Mouse (Mus musculus) CH12.LX (cell line): ENCODE data around the gene Bcor.

Experiments used
- CHD2 ChIP-seq: IDR thresholded peaks from 2 replicates; pipeline ENCODE4 v1.6.1; 2011; ENCODE audit warnings: low read length, improper control_type of control experiment
- CTCF ChIP-seq, 2 experiments: IDR thresholded peaks in 1 of 2; conservative IDR thresholded peaks in 1 of 2; 2 replicates each; pipeline ENCODE4 v1.5.1; 2011 to 2012; ENCODE audit warnings: low read depth in 2 of 2, low read length in 2 of 2, improper control_type of control experiment in 1 of 2, inconsistent platforms in 1 of 2, mild to moderate bottlenecking in 1 of 2, moderate library complexity in 1 of 2
- KAT2A ChIP-seq: IDR thresholded peaks from 2 replicates; pipeline ENCODE4 v1.6.1; 2012; ENCODE audit warnings: low read length, improper control_type of control experiment, inconsistent platforms; ENCODE audit not compliant: insufficient replicate concordance
- MAZ ChIP-seq: IDR thresholded peaks from 2 replicates; pipeline ENCODE4 v1.6.1; 2012; ENCODE audit warnings: low read depth, mild to moderate bottlenecking, inconsistent platforms, low read length, improper control_type of control experiment, moderate library complexity
- MYC ChIP-seq: IDR thresholded peaks from 2 replicates; pipeline ENCODE4 v1.6.1; 2011; ENCODE audit warnings: low read depth, mild to moderate bottlenecking, improper control_type of control experiment, low read length
- NRF1 ChIP-seq: IDR thresholded peaks from 2 replicates; pipeline ENCODE4 v1.6.1; 2014; ENCODE audit warnings: low read depth, mild to moderate bottlenecking, inconsistent platforms, low read length, improper control_type of control experiment, moderate library complexity
- POLR2A ChIP-seq: IDR thresholded peaks from 2 replicates; pipeline ENCODE4 v1.6.1; 2011; ENCODE audit warnings: low read depth, mild to moderate bottlenecking, improper control_type of control experiment, low read length
- USF2 ChIP-seq: conservative IDR thresholded peaks from 2 replicates; pipeline ENCODE4 v1.6.1; 2011; ENCODE audit warnings: low read depth, low read length, improper control_type of control experiment
- ZNF384 ChIP-seq: IDR thresholded peaks from 2 replicates; pipeline ENCODE4 v1.6.1; 2012; ENCODE audit warnings: low read depth, low read length, improper control_type of control experiment, inconsistent platforms

DNA sequence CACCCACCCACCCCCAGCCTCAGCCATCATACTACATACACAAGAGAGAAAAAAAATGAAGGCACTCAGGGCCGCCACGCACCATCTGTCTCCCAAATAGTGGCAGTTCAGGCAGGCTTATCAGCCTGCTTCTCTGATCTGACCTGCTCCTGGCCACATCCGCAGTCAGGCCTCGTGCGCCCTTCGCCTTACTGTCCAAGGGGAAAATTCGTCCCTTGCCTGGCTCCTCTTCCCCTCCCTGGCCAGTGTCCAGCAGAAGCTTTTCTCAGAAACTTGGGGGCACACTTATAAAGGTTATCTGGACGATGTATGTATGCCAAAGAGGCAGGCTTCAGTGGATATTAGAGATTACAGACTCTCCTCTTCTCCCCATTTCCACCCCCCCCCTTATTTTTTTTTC, 163.7 kb downstream of the Bcor start:
- TF ChIP-seq POLR2A (no peak), CTCF (conservative IDR thresholded peaks at IDR 0.05 in 1 of 2, IDR thresholded peaks at IDR 0.05 in 1 of 2; ENCODE audit: low read depth in 2 of 2, low read length in 2 of 2) (no peak), MAZ (no peak), USF2 (no peak), KAT2A (no peak), MYC (no peak), ZNF384 (no peak), NRF1 (no peak), CHD2 (no peak)
